Mouse (Mus musculus): ENCODE data around the gene Calcrl.

Calcrl gene

GRCm38 (mm10) chr2:84296517-84296916, 128.7 kb downstream of the Calcrl start:
- DNase-seq, result no peak

DNA sequence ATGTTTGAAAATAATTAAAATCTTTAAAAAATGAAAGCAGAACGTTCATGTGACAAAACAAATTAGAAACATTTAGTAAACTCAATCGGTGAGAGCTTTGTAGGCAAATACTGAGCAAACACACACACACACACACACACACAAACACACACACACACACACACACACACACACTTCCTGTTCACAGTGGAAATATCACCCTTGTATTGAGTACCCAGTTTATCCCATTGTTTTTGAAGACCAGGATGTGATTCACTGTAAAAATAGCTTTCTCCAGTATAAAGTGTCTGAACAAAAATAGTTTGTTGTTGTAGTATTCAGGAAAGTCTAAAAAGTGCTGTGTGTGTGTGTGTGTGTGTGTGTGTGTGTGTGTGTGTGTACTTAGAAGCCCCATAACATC, 130.1 kb downstream of the Calcrl start:
- peak; percentile 52 for DNase-seq

DNA sequence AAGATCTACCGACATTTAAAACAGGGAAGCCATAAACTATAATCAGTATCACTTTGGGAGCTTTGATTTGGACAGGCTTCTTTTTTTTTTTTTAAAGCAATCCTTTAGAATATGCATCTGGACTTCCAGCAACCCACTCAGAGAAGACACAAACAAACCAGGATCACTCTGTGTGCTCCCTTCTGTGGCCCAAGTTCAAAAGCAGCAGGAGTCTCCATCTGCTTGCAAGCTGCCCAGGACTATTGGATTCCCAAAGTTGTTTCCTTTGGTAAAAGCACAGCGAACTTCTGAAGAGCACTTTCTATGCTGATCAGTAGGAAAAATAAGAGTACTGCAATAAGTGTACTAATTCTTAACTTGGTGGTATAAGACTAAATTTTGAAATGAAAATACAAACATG, 130.6 kb downstream of the Calcrl start:
- no peak for DNase-seq

DNA sequence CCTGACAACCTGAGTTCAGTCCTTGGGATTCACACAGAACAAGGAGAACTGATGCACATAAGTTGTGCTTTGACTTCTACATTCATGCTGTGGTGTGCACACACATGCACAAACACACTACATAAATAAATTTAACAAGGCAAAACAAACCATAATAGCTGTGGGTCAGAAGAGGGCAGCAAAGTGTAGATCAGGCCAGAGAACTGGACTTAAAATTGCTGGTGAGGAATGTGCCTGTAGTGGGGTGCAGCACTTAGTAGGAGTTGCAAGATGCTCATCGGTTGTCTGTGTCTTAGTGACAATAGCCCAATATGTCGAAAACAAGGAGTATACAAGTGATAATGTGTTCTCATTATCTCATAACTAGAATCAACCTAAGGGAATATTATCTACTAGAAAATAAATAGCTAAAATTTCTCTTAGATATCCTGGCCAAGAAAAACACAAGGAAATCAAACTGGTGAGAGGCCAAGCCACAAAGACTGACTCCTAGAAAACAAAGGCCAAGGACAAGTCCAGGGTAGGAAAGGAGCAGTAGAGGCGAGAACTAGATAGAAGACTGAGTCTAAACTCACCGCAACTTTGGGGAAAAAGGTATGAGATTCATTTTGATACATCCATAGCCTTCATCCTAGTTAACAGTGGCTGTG, 132.7 kb downstream of the Calcrl start:
- DNase-seq, result no peak

GRCm38 (mm10) chr2:84288940-84289557, 136.2 kb downstream of the Calcrl start:
- DNase-seq, result no peak

Measured in lung, postnatal 14 days (tissue).